Mouse (Mus musculus): ENCODE measurements at regions not wholly inside any gene's neighbourhood (a gene's known extent, or its start where the extent isn't known, plus 50 kb on each side); places are given as distances from the start of the nearest gene placed in this dataset.

- no peak for TF ChIP-seq CTCF (conservative IDR thresholded peaks at IDR 0.05; ENCODE audit: low read length)
- no peak for TF ChIP-seq NANOG (IDR thresholded peaks at IDR 0.05; ENCODE audit: borderline replicate concordance, low read length)
- no peak for TF ChIP-seq POU5F1 (IDR thresholded peaks at IDR 0.05; ENCODE audit: borderline replicate concordance, low read length)
Measured at GRCm38 (mm10) chr16:90625301-90626034, 101.7 kb downstream of the Mis18a start.

Data from E14TG2a.4 (cell line).